Comparison of ENCODE assay signal across 21 mouse cellular contexts in genomic region chr11:21121737-21122136, GRCm38 (mm10). TPM values are rescaled to one million over a fixed set of nuclear protein-coding genes. Genes with fewer than 3 reads are reported as not detected.
DNase-seq lines count a peak whose midpoint lies in the region; ATAC-seq and TF ChIP-seq lines count a peak whose summit lies in the region.
"Had no signal": no experiment of that assay in that cellular context is flagged by ENCODE, and none has a peak within 500 bp of the region (broad histone marks: within the 10 kb centered on the region; RNA-seq: fewer than 3 reads in every experiment).

No protein-coding gene starts in this region.

- peaks cover 9% of the 10 kb centered on the region for H3K4me1 ChIP-seq in liver, embryonic 11.5 days (replicated peaks; ENCODE audit: control insufficient read depth, insufficient read depth, low read length)
- peaks cover 15% of the 10 kb centered on the region for H3K4me1 ChIP-seq in liver, postnatal 0 days (ENCODE audit: insufficient read depth)
- H3K4me1 ChIP-seq in MEL (ENCODE audit: control insufficient read depth in 1 of 2, insufficient read depth in 2 of 2, low read length in 2 of 2), result peaks cover 12 to 13% of the 10 kb centered on the region in 2 experiments
- H3K4me1 ChIP-seq in liver, embryonic 12.5 days, result peaks cover 26% of the 10 kb centered on the region
- H3K4me1 ChIP-seq: embryonic facial prominence, embryonic 10.5 days; embryonic facial prominence, embryonic 12.5 days; forebrain, embryonic 13.5 days had no signal

- TF ChIP-seq POLR2A in MEL (IDR thresholded peaks at IDR 0.05; ENCODE audit: control insufficient read depth in 1 of 2, insufficient read depth in 1 of 2, low read depth in 1 of 2, low read length in 2 of 2, poor library complexity in 1 of 2), result no peak

- WGBS in liver, embryonic 11.5 days, result 62% methylated on average over 2 of the region's 2 CpGs
- 51% methylated on average over 2 of the region's 2 CpGs for WGBS in liver, postnatal 0 days (ENCODE audit: insufficient replicate concordance)
- WGBS in liver, embryonic 12.5 days (ENCODE audit: insufficient replicate concordance), result 47% methylated on average over 2 of the region's 2 CpGs

- H3K4me2 ChIP-seq in liver, embryonic 11.5 days, result no peak overlapping the region
- H3K4me2 ChIP-seq in liver, postnatal 0 days (ENCODE audit: low read depth, low read length), result no peak overlapping the region
- H3K4me2 ChIP-seq in liver, embryonic 12.5 days, result no peak overlapping the region
- H3K4me2 ChIP-seq: embryonic facial prominence, embryonic 12.5 days; forebrain, embryonic 13.5 days had no signal

- peaks cover 2% of the 10 kb centered on the region; the same call in 1 of the 2 replicates for H3K79me2 ChIP-seq in MEL (ENCODE audit: control insufficient read depth, insufficient read depth, low read length, poor library complexity)

- no peak for TF ChIP-seq RAD21 in MEL (IDR thresholded peaks at IDR 0.05; ENCODE audit: low read depth, low read length)

- peak; percentile 68; the same call in 1 of the 2 replicates for ATAC-seq in liver, embryonic 11.5 days (replicated peaks; ENCODE audit: low FRiP score)
- no peak for ATAC-seq in liver, postnatal 0 days
- peak; percentile 68; the same call in 1 of the 2 replicates for ATAC-seq in liver, embryonic 12.5 days
- ATAC-seq in megakaryocyte progenitor cell, adult 5-6 weeks (replicated peaks; ENCODE audit: poor library complexity), result peak; percentile 37; the same call in 1 of the 2 replicates
- ATAC-seq: activated CD4-positive, CD25-positive, alpha-beta regulatory T cell, adult 4 months; forebrain, embryonic 13.5 days; forebrain, embryonic 16.5 days; Patski had no signal

- H3K4me3 ChIP-seq in liver, embryonic 11.5 days (ENCODE audit: low read depth, low read length), result no peak overlapping the region
- no peak overlapping the region for H3K4me3 ChIP-seq in liver, postnatal 0 days (ENCODE audit: low read depth, low read length)
- H3K4me3 ChIP-seq in MEL (ENCODE audit: control insufficient read depth in 1 of 2, insufficient read depth in 1 of 2, low read depth in 2 of 2, low read length in 2 of 2), result no peak overlapping the region
- H3K4me3 ChIP-seq in liver, embryonic 12.5 days, result no peak overlapping the region
- H3K4me3 ChIP-seq: embryonic facial prominence, embryonic 10.5 days; embryonic facial prominence, embryonic 12.5 days; forebrain, embryonic 13.5 days had no signal

- no peak for TF ChIP-seq CTCF in liver, postnatal 0 days (IDR thresholded peaks at IDR 0.05; ENCODE audit: low read depth)
- no peak for TF ChIP-seq CTCF in MEL (IDR thresholded peaks at IDR 0.05 in 2 of 3, conservative IDR thresholded peaks at IDR 0.05 in 1 of 3; ENCODE audit: control insufficient read depth in 1 of 3, insufficient read depth in 1 of 3, low read depth in 2 of 3, low read length in 3 of 3, poor library complexity in 1 of 3, severe bottlenecking in 1 of 3)

- no peak overlapping the region for H3K27ac ChIP-seq in liver, embryonic 11.5 days (ENCODE audit: low read depth, low read length)
- H3K27ac ChIP-seq in liver, postnatal 0 days (ENCODE audit: low read depth), result no peak overlapping the region
- no peak overlapping the region for H3K27ac ChIP-seq in MEL (ENCODE audit: control insufficient read depth, low read depth, low read length)
- no peak overlapping the region for H3K27ac ChIP-seq in liver, embryonic 12.5 days
- H3K27ac ChIP-seq: embryonic facial prominence, embryonic 10.5 days; embryonic facial prominence, embryonic 12.5 days; forebrain, embryonic 13.5 days had no signal

- no peak for TF ChIP-seq EP300 in liver, postnatal 0 days (IDR thresholded peaks at IDR 0.05; ENCODE audit: low read depth)
- no peak for TF ChIP-seq EP300 in MEL (IDR thresholded peaks at IDR 0.05; ENCODE audit: low read depth in 1 of 2, low read length in 2 of 2)

- H3K9ac ChIP-seq in liver, embryonic 11.5 days (ENCODE audit: low read depth, low read length), result no peak overlapping the region
- no peak overlapping the region for H3K9ac ChIP-seq in liver, postnatal 0 days (replicated peaks)
- H3K9ac ChIP-seq in MEL (ENCODE audit: control insufficient read depth, low read depth, low read length, poor library complexity, severe bottlenecking), result no peak overlapping the region
- no peak overlapping the region for H3K9ac ChIP-seq in liver, embryonic 12.5 days
- H3K9ac ChIP-seq: embryonic facial prominence, embryonic 12.5 days; forebrain, embryonic 13.5 days had no signal

- DNase-seq in liver, embryonic 11.5 days (ENCODE audit: low spot score), result no peak
- DNase-seq in liver, postnatal 0 days, result no peak
- peak; percentile 33 for DNase-seq in MEL (ENCODE audit: low read depth, low spot score)
- no peak for DNase-seq in gastrocnemius, postnatal 4 days (ENCODE audit: low spot score in 2 of 2)
- DNase-seq in cerebellum, adult 9-10 months, result no peak
- no peak for DNase-seq in cerebellum, adult 8-10 months
- DNase-seq: adrenal gland, adult 8-10 months; adrenal gland, postnatal 14 days; adrenal gland, postnatal 36 days; cerebellum, adult 11-12 months; cerebellum, adult 2 months; cerebellum, postnatal 10 days; cerebellum, postnatal 25 days had no signal

- H3K27me3 ChIP-seq in liver, embryonic 11.5 days (replicated peaks; ENCODE audit: control insufficient read depth, insufficient read depth, low read length), result no peaks in the 10 kb centered on the region
- H3K27me3 ChIP-seq in liver, postnatal 0 days (ENCODE audit: insufficient read depth, low read length), result no peaks in the 10 kb centered on the region
- H3K27me3 ChIP-seq in MEL (ENCODE audit: control insufficient read depth in 1 of 2, insufficient read depth in 2 of 2, low read length in 2 of 2), result no peaks in the 10 kb centered on the region
- H3K27me3 ChIP-seq in liver, embryonic 12.5 days (replicated peaks), result no peaks in the 10 kb centered on the region
- H3K27me3 ChIP-seq: embryonic facial prominence, embryonic 12.5 days; forebrain, embryonic 13.5 days; Patski had no signal

- no peaks in the 10 kb centered on the region for H3K9me3 ChIP-seq in liver, embryonic 11.5 days (ENCODE audit: control insufficient read depth, low read length)
- no peaks in the 10 kb centered on the region for H3K9me3 ChIP-seq in liver, postnatal 0 days (ENCODE audit: low read length)
- no peaks in the 10 kb centered on the region for H3K9me3 ChIP-seq in MEL (replicated peaks; ENCODE audit: insufficient read depth, low read length)
- no peaks in the 10 kb centered on the region for H3K9me3 ChIP-seq in liver, embryonic 12.5 days (replicated peaks)
- H3K9me3 ChIP-seq: embryonic facial prominence, embryonic 10.5 days; embryonic facial prominence, embryonic 12.5 days; forebrain, embryonic 13.5 days had no signal

- H3K36me3 ChIP-seq in liver, embryonic 11.5 days (ENCODE audit: control insufficient read depth, insufficient read depth, low read length), result no peaks in the 10 kb centered on the region
- H3K36me3 ChIP-seq in liver, postnatal 0 days (replicated peaks; ENCODE audit: insufficient read depth, low read length), result no peaks in the 10 kb centered on the region
- H3K36me3 ChIP-seq in MEL (ENCODE audit: control insufficient read depth in 1 of 2, insufficient read depth in 2 of 2, low read length in 2 of 2), result peaks cover 0 to 17% of the 10 kb centered on the region in 2 experiments; a peak in 2 of 4 replicates
- H3K36me3 ChIP-seq in liver, embryonic 12.5 days, result no peaks in the 10 kb centered on the region
- H3K36me3 ChIP-seq: embryonic facial prominence, embryonic 12.5 days had no signal

TF ChIP-seq in MEL, 35 proteins besides CTCF, POLR2A, EP300 and RAD21:
- TF ChIP-seq ZNF384 (IDR thresholded peaks at IDR 0.05; ENCODE audit: low read depth, low read length) (no peak), TBP (IDR thresholded peaks at IDR 0.05; ENCODE audit: low read depth, low read length) (no peak), TAL1 (IDR thresholded peaks at IDR 0.05; ENCODE audit: low read length) (peak; percentile 13; the same call in 1 of the 2 replicates), MAFK (IDR thresholded peaks at IDR 0.05; ENCODE audit: borderline replicate concordance, low read depth, low read length) (no peak), MYB (IDR thresholded peaks at IDR 0.05; ENCODE audit: low read depth, low read length) (no peak), USF2 (IDR thresholded peaks at IDR 0.05; ENCODE audit: borderline replicate concordance in 1 of 2, insufficient read depth in 1 of 2, low read depth in 1 of 2, low read length in 2 of 2) (no peak), TCF12 (IDR thresholded peaks at IDR 0.05; ENCODE audit: low read depth, low read length) (no peak), RCOR1 (IDR thresholded peaks at IDR 0.05; ENCODE audit: low read depth, low read length) (no peak)

RNA-seq across cellular contexts. Expression of gene Peli1, which starts 30.6 kb away (rescaled TPM):
- polyA plus RNA-seq in liver, embryonic 11.5 days (2014; fragmentation: Nextera tagmentation; extraction: Ambion mirVana), result 25.2 and 26.7 TPM in 2 replicates
- polyA plus RNA-seq in liver, postnatal 0 days (2015; fragmentation: Nextera tagmentation; extraction: Ambion mirVana), result 9.8 and 10.5 TPM in 2 replicates
- 7.5 and 7.9 TPM in 2 replicates for total RNA-seq in MEL (2012; rRNA removed)
- polyA plus RNA-seq in MEL (2012; ENCODE audit: insufficient read depth in 1 of 2, insufficient read length in 2 of 2, low read depth in 1 of 2, low replicate concordance in 2 of 2, missing spikeins in 1 of 2), result 10 to 100 TPM in 1 of 2 experiments, not detected in 1; 11.6 TPM
- polyA plus RNA-seq in liver, embryonic 12.5 days (2016; fragmentation: Nextera tagmentation; extraction: Ambion mirVana), result 18.3 and 18.7 TPM in 2 replicates
- 18.1 and 21.1 TPM in 2 replicates for total RNA-seq in megakaryocyte progenitor cell, adult 5-6 weeks (2015)
- total RNA-seq in megakaryocyte progenitor cell, adult 5-6 weeks (2017), result 11.2 and 14.1 TPM in 2 replicates
- 10 to 100 TPM; 18.4 to 24.6 TPM for total RNA-seq in gastrocnemius, postnatal 4 days (2021)
